Mouse (Mus musculus) liver, embryonic 11.5 days (tissue): ENCODE data around the gene Ercc2. TPM values are rescaled to one million over a fixed set of nuclear protein-coding genes. Genes with fewer than 3 reads are reported as not detected.

Source experiments
- ATAC-seq: fragments of 200-750 bp; cut with Nextera tagmentation; replicated peaks from 2 replicates; pipeline ENCODE4 v1.8.0; 2017; ENCODE audit warnings: moderate number of reproducible peaks, mild to moderate bottlenecking, moderate TSS enrichment, moderate library complexity; ENCODE audit not compliant: low FRiP score
- DNase-seq: peaks from one replicate; pipeline ENCODE4 v3.0.0-alpha.2; 2017; ENCODE audit warnings: low spot score
- H3K27ac ChIP-seq: fragments of 300-500 bp; sonication (generic); 2 replicates; pipeline ENCODE4 v1.5.1; 2014; ENCODE audit warnings: mild to moderate bottlenecking, low read depth, low read length, control low read depth
- H3K27me3 ChIP-seq: fragments of 300-500 bp; sonication (generic); replicated peaks from 2 replicates; pipeline ENCODE4 v1.6.1; 2014; ENCODE audit warnings: low read length, mixed read lengths; ENCODE audit not compliant: control insufficient read depth, insufficient read depth
- H3K36me3 ChIP-seq: fragments of 300-500 bp; sonication (generic); 2 replicates; pipeline ENCODE4 v1.6.1; 2014; ENCODE audit warnings: mild to moderate bottlenecking, low read length, moderate library complexity, mixed read lengths; ENCODE audit not compliant: control insufficient read depth, insufficient read depth
- H3K4me1 ChIP-seq: fragments of 300-500 bp; sonication (generic); replicated peaks from 2 replicates; pipeline ENCODE4 v1.6.1; 2014; ENCODE audit warnings: low read length, mixed read lengths; ENCODE audit not compliant: control insufficient read depth, insufficient read depth
- H3K4me2 ChIP-seq: fragments of 300-500 bp; sonication (generic); 2 replicates; pipeline ENCODE4 v1.6.1; 2014; ENCODE audit warnings: mild to moderate bottlenecking, control low read depth, moderate library complexity
- H3K4me3 ChIP-seq: fragments of 300-500 bp; sonication (generic); 2 replicates; pipeline ENCODE4 v1.5.1; 2014; ENCODE audit warnings: low read depth, low read length, control low read depth
- H3K9ac ChIP-seq: fragments of 300-500 bp; sonication (generic); 2 replicates; pipeline ENCODE4 v1.6.1; 2014; ENCODE audit warnings: low read depth, low read length, control low read depth
- H3K9me3 ChIP-seq: fragments of 300-500 bp; sonication (generic); 2 replicates; pipeline ENCODE4 v1.6.1; 2016; ENCODE audit warnings: low read length, inconsistent platforms, mixed read lengths; ENCODE audit not compliant: control insufficient read depth
- WGBS: fragments of 180-500 bp; shearing (Covaris S2); extraction: QIAGEN DNeasy Blood & Tissue Kit; methylation state at CpG from one replicate; pipeline ENCODE4 v1.1.7; 2014; 5-methylcytosine and 5-hydroxymethylcytosine counted together
- polyA plus RNA-seq: library from polyadenylated mRNA; unstranded; fragments of >200 nt; fragmentation: Nextera tagmentation; extraction: Ambion mirVana; gene quantifications from 2 replicates; pipeline ENCODE4 v1.2.1, GENCODE M21; 2014

Gene Ercc2
- polyA plus RNA-seq, 1 experiment from 2014 or later: 15.6 TPM

DNA sequence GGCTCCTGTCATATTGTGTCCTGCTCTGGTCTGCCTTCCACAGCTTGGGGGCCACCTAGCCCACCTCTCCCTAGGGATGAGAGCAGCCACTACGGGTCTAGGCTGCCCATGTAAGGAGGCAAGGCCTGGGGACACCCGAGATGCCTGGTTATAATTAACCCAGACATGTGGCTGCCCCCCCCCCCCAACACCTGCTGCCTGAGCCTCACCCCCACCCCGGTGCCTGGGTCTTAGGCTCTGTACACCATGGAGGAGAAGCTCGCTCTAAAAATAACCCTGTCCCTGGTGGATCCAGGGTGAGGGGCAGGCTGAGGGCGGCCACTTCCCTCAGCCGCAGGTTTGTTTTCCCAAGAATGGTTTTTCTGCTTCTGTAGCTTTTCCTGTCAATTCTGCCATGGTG lies 27.9 kb downstream of the Ercc2 start:
- H3K36me3 ChIP-seq: no peaks in the 10 kb centered on the region
- WGBS: 62% methylated on average over 6 of the region's 6 CpGs
- H3K9me3 ChIP-seq: no peaks in the 10 kb centered on the region
- no peaks in the 10 kb centered on the region for H3K4me1 ChIP-seq
- no peak overlapping the region for H3K4me2 ChIP-seq
- H3K4me3 ChIP-seq: no peak overlapping the region
- no peak overlapping the region for H3K27ac ChIP-seq
- ATAC-seq (no peak), DNase-seq (no peak)
- peaks cover 8% of the 10 kb centered on the region for H3K27me3 ChIP-seq
- H3K9ac ChIP-seq: no peak overlapping the region

DNA sequence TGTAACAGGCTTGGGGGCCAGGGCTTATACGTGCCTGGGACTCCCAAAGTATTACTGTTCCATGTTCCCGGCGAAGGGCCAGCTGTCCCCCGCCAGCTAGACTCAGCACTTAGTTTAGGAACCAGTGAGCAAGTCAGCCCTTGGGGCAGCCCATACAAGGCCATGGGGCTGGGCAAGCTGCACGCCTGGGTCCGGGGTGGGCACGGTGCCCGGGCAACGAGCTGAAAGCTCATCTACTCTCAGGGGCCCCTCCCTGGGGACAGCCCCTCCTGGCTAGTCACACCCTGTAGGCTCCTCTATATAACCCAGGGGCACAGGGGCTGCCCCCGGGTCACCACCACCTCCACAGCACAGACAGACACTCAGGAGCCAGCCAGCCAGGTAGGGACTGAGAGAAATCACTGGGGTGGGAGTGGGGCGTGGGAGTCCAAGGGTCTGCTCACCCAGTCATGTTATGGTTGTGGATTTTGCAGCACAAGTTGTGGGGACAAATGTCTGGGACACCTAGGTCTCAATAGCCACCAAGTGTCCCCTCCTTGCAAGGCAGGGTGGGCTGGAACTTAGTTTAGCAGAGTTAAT lies 29.0 kb downstream of the Ercc2 start:
- ATAC-seq (no peak), DNase-seq (no peak)
- Histone ChIP-seq H3K27ac (no peak overlapping the region), H3K4me2 (no peak overlapping the region), H3K4me1 (no peaks in the 10 kb centered on the region), H3K27me3 (peaks cover 14% of the 10 kb centered on the region), H3K9me3 (no peaks in the 10 kb centered on the region), H3K4me3 (no peak overlapping the region), H3K36me3 (no peaks in the 10 kb centered on the region), H3K9ac (no peak overlapping the region)
- WGBS: 77% methylated on average over 11 of the region's 11 CpGs

DNA sequence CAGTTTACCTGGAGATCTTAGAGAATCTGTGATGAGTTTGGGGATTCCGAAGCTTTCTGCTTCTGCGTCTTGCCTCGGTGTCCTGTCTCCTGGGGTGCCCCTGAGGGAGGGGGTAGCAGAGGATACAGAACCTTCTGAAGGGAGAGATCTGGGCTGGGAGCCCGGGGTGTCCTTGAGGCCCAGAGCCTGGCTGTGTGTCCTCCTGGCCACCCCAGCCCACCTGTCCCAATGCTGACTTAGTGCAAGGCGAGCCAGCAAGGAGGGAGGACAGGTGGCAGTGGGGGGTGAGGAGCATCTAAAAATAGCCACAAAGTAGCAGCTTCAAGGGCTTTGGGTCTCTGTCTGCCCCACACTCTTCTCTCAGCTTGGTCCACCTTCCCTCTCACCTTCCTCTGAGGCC lies 30.0 kb downstream of the Ercc2 start:
- no peak overlapping the region for H3K27ac ChIP-seq

DNA sequence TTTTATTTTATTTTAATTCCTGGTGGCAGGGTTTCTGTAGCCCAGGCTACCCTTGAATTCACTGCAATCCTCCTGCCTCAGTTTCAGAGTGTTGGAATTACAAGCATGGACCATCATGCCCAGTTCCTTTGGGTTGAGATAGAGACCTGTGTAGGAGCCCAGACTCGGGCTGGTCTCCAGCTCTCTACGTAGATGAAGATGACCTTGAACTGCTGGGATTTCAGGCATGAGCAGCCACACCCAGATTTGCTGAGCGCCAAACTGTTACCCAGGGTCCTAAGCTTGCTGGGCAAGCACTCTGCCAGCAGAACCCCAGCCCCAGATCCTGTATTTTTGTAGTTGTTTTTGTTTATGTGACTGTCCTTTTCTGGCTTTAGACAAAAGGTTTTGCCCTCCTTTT lies 31.7 kb downstream of the Ercc2 start:
- WGBS: 76% methylated on average over 3 of the region's 3 CpGs
- ATAC-seq (no peak), DNase-seq (no peak)
- Histone ChIP-seq H3K9ac (no peak overlapping the region), H3K36me3 (no peaks in the 10 kb centered on the region), H3K4me3 (no peak overlapping the region), H3K4me1 (no peaks in the 10 kb centered on the region), H3K27ac (no peak overlapping the region), H3K9me3 (no peaks in the 10 kb centered on the region), H3K27me3 (peaks cover 27% of the 10 kb centered on the region), H3K4me2 (no peak overlapping the region)

More for the DNA sequence above, 30.0 kb downstream of the Ercc2 start:
- no peaks in the 10 kb centered on the region for H3K9me3 ChIP-seq
- 80% methylated on average over 5 of the region's 5 CpGs for WGBS
- ATAC-seq: no peak
- peaks cover 22% of the 10 kb centered on the region for H3K27me3 ChIP-seq
- no peak overlapping the region for H3K4me2 ChIP-seq
- no peak overlapping the region for H3K9ac ChIP-seq
- DNase-seq: no peak
- no peaks in the 10 kb centered on the region for H3K36me3 ChIP-seq
- H3K4me1 ChIP-seq: no peaks in the 10 kb centered on the region
- no peak overlapping the region for H3K4me3 ChIP-seq

DNA sequence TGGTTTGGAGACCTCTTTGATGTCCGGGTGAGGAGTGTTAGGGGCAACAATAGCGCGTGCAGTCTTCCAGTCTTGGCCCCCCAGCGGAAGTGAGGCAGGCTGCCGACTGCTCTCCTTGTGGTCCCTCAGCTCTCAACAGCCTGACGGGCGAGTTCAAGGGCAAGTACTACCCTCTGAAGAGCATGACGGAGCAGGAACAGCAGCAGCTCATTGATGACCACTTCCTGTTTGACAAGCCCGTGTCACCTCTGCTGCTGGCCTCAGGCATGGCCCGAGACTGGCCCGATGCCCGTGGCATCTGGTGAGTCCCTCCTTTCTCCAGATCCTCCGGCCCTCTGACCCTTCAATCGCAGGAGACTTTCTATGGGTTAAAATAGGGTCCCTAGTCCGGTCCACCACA lies 34.8 kb downstream of the Ercc2 start:
- DNase-seq (no peak), ATAC-seq (no peak)
- Histone ChIP-seq H3K36me3 (no peaks in the 10 kb centered on the region), H3K4me2 (no peak overlapping the region), H3K27ac (no peak overlapping the region), H3K9ac (no peak overlapping the region), H3K4me1 (peaks cover 5% of the 10 kb centered on the region; the same call in 1 of the 2 replicates), H3K9me3 (no peaks in the 10 kb centered on the region), H3K4me3 (no peak overlapping the region), H3K27me3 (peaks cover 51% of the 10 kb centered on the region)
- 52% methylated on average over 15 of the region's 15 CpGs for WGBS

DNA sequence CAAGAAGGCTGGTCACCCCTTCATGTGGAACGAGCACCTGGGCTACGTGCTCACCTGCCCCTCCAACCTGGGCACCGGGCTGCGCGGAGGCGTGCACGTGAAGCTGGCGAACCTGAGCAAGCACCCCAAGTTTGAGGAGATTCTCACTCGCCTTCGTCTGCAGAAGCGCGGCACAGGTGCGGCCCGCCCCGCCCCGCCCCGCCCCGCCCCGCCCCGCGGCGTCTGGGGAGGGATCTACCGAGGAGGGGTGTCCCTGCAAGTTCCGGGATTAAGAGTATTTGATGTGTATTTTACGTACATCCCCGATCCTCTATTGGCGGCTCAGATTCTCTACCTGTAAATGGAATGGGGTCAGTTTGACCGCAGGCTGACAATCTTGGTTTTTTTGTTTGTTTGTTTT lies 38.3 kb downstream of the Ercc2 start:
- ATAC-seq (no peak), DNase-seq (no peak)
- WGBS: 5% methylated on average over 28 of the region's 28 CpGs
- no peak overlapping the region for H3K9ac ChIP-seq
- H3K4me3 ChIP-seq: no peak overlapping the region
- no peak overlapping the region for H3K27ac ChIP-seq
- no peaks in the 10 kb centered on the region for H3K36me3 ChIP-seq
- H3K9me3 ChIP-seq: no peaks in the 10 kb centered on the region
- peaks cover 5% of the 10 kb centered on the region; the same call in 1 of the 2 replicates for H3K4me1 ChIP-seq
- H3K4me2 ChIP-seq: no peak overlapping the region
- peaks cover 45% of the 10 kb centered on the region for H3K27me3 ChIP-seq

DNA sequence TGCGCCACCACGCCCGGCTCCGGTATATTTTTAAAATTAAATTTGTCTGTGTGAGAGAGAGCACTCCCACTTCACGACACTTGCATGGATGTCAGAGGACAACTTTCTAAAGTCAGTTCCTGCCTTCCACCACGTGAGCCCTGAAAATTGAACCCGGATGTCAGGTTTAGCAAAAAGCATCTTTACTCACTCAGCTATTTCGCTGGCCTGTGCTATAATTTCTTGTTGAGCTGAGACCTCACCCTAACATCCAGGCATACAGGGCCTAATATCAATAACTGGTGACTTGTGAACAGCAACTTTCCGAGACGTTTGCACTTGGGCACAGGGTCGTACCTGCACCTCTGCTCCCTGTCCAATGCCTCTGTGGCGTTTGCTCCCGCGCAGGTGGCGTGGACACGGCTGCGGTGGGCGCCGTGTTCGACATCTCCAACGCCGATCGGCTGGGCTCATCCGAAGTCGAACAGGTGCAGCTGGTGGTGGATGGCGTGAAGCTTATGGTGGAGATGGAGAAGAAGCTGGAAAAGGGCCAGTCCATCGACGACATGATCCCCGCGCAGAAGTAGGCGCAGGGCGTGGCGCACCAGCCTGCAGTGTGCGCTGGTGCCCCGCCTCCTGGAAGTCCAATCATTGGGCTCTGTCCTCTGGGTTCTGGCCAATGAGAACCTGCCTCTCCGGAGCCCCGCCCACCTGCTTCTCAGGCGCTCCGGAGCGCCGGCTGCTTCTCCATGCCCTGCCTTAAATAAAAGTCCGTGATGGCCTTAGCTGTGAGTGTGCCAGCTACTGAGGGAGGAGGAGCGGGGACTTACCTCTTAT lies 39.2 kb downstream of the Ercc2 start:
- Histone ChIP-seq H3K27ac (no peak overlapping the region), H3K36me3 (peaks cover 3% of the 10 kb centered on the region; the same call in 1 of the 2 replicates), H3K9me3 (no peaks in the 10 kb centered on the region), H3K4me2 (peak overlapping the region; percentile 67), H3K27me3 (peaks cover 36% of the 10 kb centered on the region), H3K4me3 (peak overlapping the region; percentile 39), H3K9ac (no peak overlapping the region), H3K4me1 (peaks cover 5% of the 10 kb centered on the region; the same call in 1 of the 2 replicates)
- peak; percentile 80 for DNase-seq
- WGBS: 11% methylated on average over 43 of the region's 43 CpGs
- peak; percentile 96 for ATAC-seq

DNA sequence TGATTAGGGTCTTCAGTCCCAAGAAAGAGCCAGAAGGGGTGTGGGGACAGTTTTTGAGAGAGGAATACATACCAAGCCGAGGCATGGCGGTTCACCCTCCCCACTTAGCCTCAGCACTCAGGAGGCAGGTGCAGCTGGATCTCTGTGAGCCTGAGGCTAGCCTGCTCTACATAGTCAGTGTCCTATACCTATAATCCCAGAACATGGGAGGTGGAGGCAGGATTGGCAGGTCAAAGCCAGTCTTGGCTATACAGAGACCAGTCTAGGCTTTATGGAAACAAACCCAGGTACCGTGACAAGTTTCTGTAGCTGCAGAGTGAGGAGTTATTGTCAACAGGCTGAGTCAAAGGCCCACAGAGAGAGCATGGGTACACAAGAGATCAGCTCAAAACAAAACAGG lies 41.3 kb downstream of the Ercc2 start:
- peaks cover 26% of the 10 kb centered on the region for H3K27me3 ChIP-seq
- no peak overlapping the region for H3K9ac ChIP-seq
- H3K9me3 ChIP-seq: no peaks in the 10 kb centered on the region
- no peak overlapping the region for H3K27ac ChIP-seq
- ATAC-seq (no peak), DNase-seq (no peak)
- peaks cover 9% of the 10 kb centered on the region; the same call in 1 of the 2 replicates for H3K36me3 ChIP-seq
- H3K4me1 ChIP-seq: peaks cover 5% of the 10 kb centered on the region; the same call in 1 of the 2 replicates
- no peak overlapping the region for H3K4me3 ChIP-seq
- H3K4me2 ChIP-seq: no peak overlapping the region
- WGBS: 88% methylated on average over 3 of the region's 3 CpGs

DNA sequence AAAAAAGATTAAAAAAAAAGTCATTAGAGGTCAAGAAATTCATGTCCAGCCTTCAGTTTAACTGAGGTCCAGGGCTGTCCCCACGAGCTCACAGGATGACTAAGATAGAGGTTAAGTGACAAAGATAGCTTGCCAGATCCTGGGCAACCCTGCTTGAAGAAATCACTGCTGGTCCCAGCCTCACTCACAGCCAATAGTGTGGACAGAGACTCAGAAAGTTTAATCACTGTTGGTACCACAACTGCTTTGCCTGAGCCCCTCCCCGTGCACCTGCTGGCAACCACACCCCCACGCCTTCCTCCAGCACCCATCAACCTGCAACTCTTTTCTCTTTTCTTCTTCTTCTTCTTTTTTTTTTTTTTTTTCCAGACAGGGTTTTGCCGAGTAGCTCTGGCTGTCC lies 42.2 kb downstream of the Ercc2 start:
- no peak overlapping the region for H3K4me2 ChIP-seq
- 58% methylated on average over 4 of the region's 4 CpGs for WGBS
- H3K27me3 ChIP-seq: peaks cover 21% of the 10 kb centered on the region
- DNase-seq (no peak), ATAC-seq (no peak)
- no peak overlapping the region for H3K9ac ChIP-seq
- no peaks in the 10 kb centered on the region for H3K9me3 ChIP-seq
- no peak overlapping the region for H3K27ac ChIP-seq
- peaks cover 5% of the 10 kb centered on the region; the same call in 1 of the 2 replicates for H3K4me1 ChIP-seq
- peaks cover 11% of the 10 kb centered on the region; the same call in 1 of the 2 replicates for H3K36me3 ChIP-seq
- H3K4me3 ChIP-seq: no peak overlapping the region
